Mouse (Mus musculus) C2C12 (cell line): Measurements from ENCODE around the gene Fbxw11. TPM values are rescaled to one million over a fixed set of nuclear protein-coding genes. Genes with fewer than 3 reads are reported as not detected.

ENCODE experiments used
- H3K27me3 ChIP-seq: one replicate; pipeline ENCODE4 v1.6.1; 2011; ENCODE audit not compliant: control insufficient read depth, insufficient read depth, insufficient read length
- H3K36me3 ChIP-seq: one replicate; pipeline ENCODE4 v1.6.1; 2011; ENCODE audit not compliant: control insufficient read depth, insufficient read depth
- H3K4me3 ChIP-seq: one replicate; pipeline ENCODE4 v1.5.1; 2011; ENCODE audit warnings: mild to moderate bottlenecking, control low read depth; ENCODE audit not compliant: poor library complexity, insufficient read depth, severe bottlenecking
- H3K79me2 ChIP-seq: one replicate; pipeline ENCODE4 v1.6.1; 2011; ENCODE audit not compliant: control insufficient read depth, insufficient read depth
- H3K79me3 ChIP-seq: one replicate; pipeline ENCODE4 v1.6.1; 2011; ENCODE audit warnings: low read depth, control low read depth
- H3ac ChIP-seq: one replicate; pipeline ENCODE3; 2011; ENCODE audit warnings: low read depth; ENCODE audit not compliant: control insufficient read depth, insufficient read length
- CEBPB ChIP-seq: IDR thresholded peaks from one replicate; pipeline ENCODE4 v1.6.1; 2011; ENCODE audit warnings: low read depth, mild to moderate bottlenecking, control low read depth, moderate library complexity
- CTCF ChIP-seq: IDR thresholded peaks from one replicate; pipeline ENCODE4 v1.5.1; 2011; ENCODE audit not compliant: control insufficient read depth, insufficient read depth, insufficient read length
- FOSL1 ChIP-seq: IDR thresholded peaks from one replicate; pipeline ENCODE4 v1.8.0; 2011; ENCODE audit warnings: mild to moderate bottlenecking, low read length; ENCODE audit not compliant: poor library complexity, insufficient read depth, severe bottlenecking
- MAX ChIP-seq: IDR thresholded peaks from one replicate; pipeline ENCODE4 v1.6.1; 2011; ENCODE audit warnings: mild to moderate bottlenecking, control low read depth
- MYOD1 ChIP-seq: IDR thresholded peaks from one replicate; pipeline ENCODE4 v1.6.1; 2011; ENCODE audit warnings: low read depth; ENCODE audit not compliant: control insufficient read depth, insufficient read length
- MYOG ChIP-seq: IDR thresholded peaks from one replicate; pipeline ENCODE4 v1.6.1; 2011; ENCODE audit not compliant: control insufficient read depth, insufficient read length; ENCODE audit errors: extremely low read depth
- USF1 ChIP-seq: IDR thresholded peaks from one replicate; pipeline ENCODE4 v1.6.1; 2011; ENCODE audit warnings: low read depth, mild to moderate bottlenecking, control low read depth, moderate library complexity
- polyA plus RNA-seq: library from polyadenylated mRNA; unstranded; fragments of >200 nt; fragmentation: generic; extraction: Trizol; gene quantifications from one replicate; pipeline ENCODE4 v1.2.1, GENCODE M21; 2012; ENCODE audit warnings: missing spikeins

Gene Fbxw11
- polyA plus RNA-seq, 1 experiment = 38.8 TPM

DNA sequence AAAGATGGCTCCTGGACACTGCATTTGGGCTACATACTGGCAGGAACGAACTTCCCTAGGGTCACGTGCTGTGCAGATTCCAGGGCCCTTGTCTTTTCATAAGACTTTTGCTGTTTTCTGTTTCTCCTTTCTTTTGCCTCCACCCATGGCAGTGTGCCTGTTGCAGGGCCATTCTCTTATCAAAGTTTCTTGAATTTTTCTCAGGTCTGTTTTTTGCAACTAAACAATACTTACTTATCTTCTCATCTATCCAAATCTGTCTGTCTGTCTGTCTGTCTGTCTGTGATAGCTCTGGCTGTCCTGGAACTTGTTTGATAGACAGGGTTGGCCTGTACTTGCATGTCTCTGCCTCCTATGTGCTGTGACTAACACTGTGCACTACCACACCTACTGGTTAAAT lies 7.7 kb upstream of the Fbxw11 start:
- Histone ChIP-seq H3K27me3 (no peaks in the 10 kb centered on the region), H3K4me3 (no peak overlapping the region), H3ac (no peak overlapping the region), H3K79me2 (no peaks in the 10 kb centered on the region), H3K79me3 (no peaks in the 10 kb centered on the region), H3K36me3 (no peaks in the 10 kb centered on the region)
- TF ChIP-seq USF1 (peak; percentile 62), MYOD1 (no peak)

- peaks cover 5% of the 10 kb centered on the region for H3K79me2 ChIP-seq
- H3ac ChIP-seq = no peak overlapping the region
- H3K27me3 ChIP-seq = no peaks in the 10 kb centered on the region
- H3K4me3 ChIP-seq = no peak overlapping the region
- H3K36me3 ChIP-seq = no peaks in the 10 kb centered on the region
- TF ChIP-seq USF1 (no peak), FOSL1 (no peak), CEBPB (no peak)
- peaks cover 2% of the 10 kb centered on the region for H3K79me3 ChIP-seq
Measured at GRCm38 (mm10) chr11:32636275-32636674, 6.2 kb upstream of the Fbxw11 start.

- TF ChIP-seq FOSL1 (no peak), MYOD1 (no peak)
Measured at GRCm38 (mm10) chr11:32638521-32639255, 3.8 kb upstream of the Fbxw11 start.

GRCm38 (mm10) chr11:32640617-32641016 lies 1.9 kb upstream of the Fbxw11 start:
- no peak overlapping the region for H3ac ChIP-seq
- no peak overlapping the region for H3K4me3 ChIP-seq
- no peaks in the 10 kb centered on the region for H3K27me3 ChIP-seq
- H3K36me3 ChIP-seq = no peaks in the 10 kb centered on the region
- TF ChIP-seq MAX = no peak
- TF ChIP-seq USF1 = no peak
- TF ChIP-seq CTCF = no peak
- no peak for TF ChIP-seq FOSL1
- TF ChIP-seq MYOG = no peak
- TF ChIP-seq MYOD1 = no peak
- TF ChIP-seq CEBPB = no peak
- H3K79me3 ChIP-seq = peaks cover 27% of the 10 kb centered on the region
- peaks cover 42% of the 10 kb centered on the region for H3K79me2 ChIP-seq

More at GRCm38 (mm10) chr11:32638521-32639255, 3.8 kb upstream of the Fbxw11 start:
- Histone ChIP-seq H3K79me2 (peaks cover 23% of the 10 kb centered on the region), H3K4me3 (no peak overlapping the region), H3K27me3 (no peaks in the 10 kb centered on the region), H3K36me3 (no peaks in the 10 kb centered on the region), H3K79me3 (peaks cover 8% of the 10 kb centered on the region), H3ac (no peak overlapping the region)

GRCm38 (mm10) chr11:32642899-32643886 lies 669 bp downstream of the Fbxw11 start:
- Histone ChIP-seq H3K79me2 (peaks cover 68% of the 10 kb centered on the region), H3K4me3 (peak overlapping the region; percentile 83), H3K36me3 (no peaks in the 10 kb centered on the region), H3ac (peak overlapping the region; percentile 87), H3K79me3 (peaks cover 51% of the 10 kb centered on the region), H3K27me3 (no peaks in the 10 kb centered on the region)
- TF ChIP-seq MAX (no peak), CTCF (no peak), FOSL1 (no peak), MYOG (no peak), CEBPB (no peak), USF1 (no peak), MYOD1 (no peak)

DNA sequence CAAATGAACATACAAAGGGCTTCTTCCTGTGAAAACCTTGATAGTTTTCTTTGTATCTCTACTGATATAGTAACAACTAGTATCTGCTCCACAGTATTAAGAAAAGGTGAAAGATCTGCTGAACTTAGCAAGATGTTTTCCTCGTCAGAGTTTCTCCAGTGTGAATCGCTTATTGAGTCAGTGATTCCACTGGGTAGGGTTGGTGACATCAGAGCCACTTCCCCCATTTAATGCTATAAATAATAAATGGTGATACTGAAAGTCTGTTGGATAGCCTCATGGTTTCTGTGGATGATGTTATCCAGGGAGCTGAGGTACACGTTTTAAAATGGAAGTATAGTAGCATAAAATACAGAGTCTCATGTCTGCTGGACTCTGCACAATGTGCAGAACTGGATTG lies 1.5 kb downstream of the Fbxw11 start:
- no peak for TF ChIP-seq MYOD1
- no peak for TF ChIP-seq MAX
- no peak for TF ChIP-seq FOSL1
- TF ChIP-seq USF1 = no peak
- TF ChIP-seq CTCF = no peak
- TF ChIP-seq CEBPB = no peak
- no peak for TF ChIP-seq MYOG
- H3ac ChIP-seq = peak overlapping the region; percentile 87
- peak overlapping the region; percentile 83 for H3K4me3 ChIP-seq
- H3K79me3 ChIP-seq = peaks cover 59% of the 10 kb centered on the region
- H3K79me2 ChIP-seq = peaks cover 76% of the 10 kb centered on the region
- H3K36me3 ChIP-seq = no peaks in the 10 kb centered on the region
- H3K27me3 ChIP-seq = no peaks in the 10 kb centered on the region
